Mouse (Mus musculus) liver, embryonic 11.5 days (tissue): ENCODE results near the gene Lap3. TPM values are rescaled to one million over a fixed set of nuclear protein-coding genes. Genes with fewer than 3 reads are reported as not detected.

Experiments used
- ATAC-seq: fragments of 200-750 bp; cut with Nextera tagmentation; replicated peaks from 2 replicates; pipeline ENCODE4 v1.8.0; 2017; ENCODE audit warnings: moderate number of reproducible peaks, mild to moderate bottlenecking, moderate TSS enrichment, moderate library complexity; ENCODE audit not compliant: low FRiP score
- DNase-seq: peaks from one replicate; pipeline ENCODE4 v3.0.0-alpha.2; 2017; ENCODE audit warnings: low spot score
- H3K27ac ChIP-seq: fragments of 300-500 bp; sonication (generic); 2 replicates; pipeline ENCODE4 v1.5.1; 2014; ENCODE audit warnings: mild to moderate bottlenecking, low read depth, low read length, control low read depth
- H3K27me3 ChIP-seq: fragments of 300-500 bp; sonication (generic); replicated peaks from 2 replicates; pipeline ENCODE4 v1.6.1; 2014; ENCODE audit warnings: low read length, mixed read lengths; ENCODE audit not compliant: control insufficient read depth, insufficient read depth
- H3K36me3 ChIP-seq: fragments of 300-500 bp; sonication (generic); 2 replicates; pipeline ENCODE4 v1.6.1; 2014; ENCODE audit warnings: mild to moderate bottlenecking, low read length, moderate library complexity, mixed read lengths; ENCODE audit not compliant: control insufficient read depth, insufficient read depth
- H3K4me1 ChIP-seq: fragments of 300-500 bp; sonication (generic); replicated peaks from 2 replicates; pipeline ENCODE4 v1.6.1; 2014; ENCODE audit warnings: low read length, mixed read lengths; ENCODE audit not compliant: control insufficient read depth, insufficient read depth
- H3K4me2 ChIP-seq: fragments of 300-500 bp; sonication (generic); 2 replicates; pipeline ENCODE4 v1.6.1; 2014; ENCODE audit warnings: mild to moderate bottlenecking, control low read depth, moderate library complexity
- H3K4me3 ChIP-seq: fragments of 300-500 bp; sonication (generic); 2 replicates; pipeline ENCODE4 v1.5.1; 2014; ENCODE audit warnings: low read depth, low read length, control low read depth
- H3K9ac ChIP-seq: fragments of 300-500 bp; sonication (generic); 2 replicates; pipeline ENCODE4 v1.6.1; 2014; ENCODE audit warnings: low read depth, low read length, control low read depth
- H3K9me3 ChIP-seq: fragments of 300-500 bp; sonication (generic); 2 replicates; pipeline ENCODE4 v1.6.1; 2016; ENCODE audit warnings: low read length, inconsistent platforms, mixed read lengths; ENCODE audit not compliant: control insufficient read depth
- WGBS: fragments of 180-500 bp; shearing (Covaris S2); extraction: QIAGEN DNeasy Blood & Tissue Kit; methylation state at CpG from one replicate; pipeline ENCODE4 v1.1.7; 2014; 5-methylcytosine and 5-hydroxymethylcytosine counted together
- polyA plus RNA-seq: library from polyadenylated mRNA; unstranded; fragments of >200 nt; fragmentation: Nextera tagmentation; extraction: Ambion mirVana; gene quantifications from 2 replicates; pipeline ENCODE4 v1.2.1, GENCODE M21; 2014

Lap3 gene
- polyA plus RNA-seq, 1 experiment from 2014 or later = 112 TPM

DNA sequence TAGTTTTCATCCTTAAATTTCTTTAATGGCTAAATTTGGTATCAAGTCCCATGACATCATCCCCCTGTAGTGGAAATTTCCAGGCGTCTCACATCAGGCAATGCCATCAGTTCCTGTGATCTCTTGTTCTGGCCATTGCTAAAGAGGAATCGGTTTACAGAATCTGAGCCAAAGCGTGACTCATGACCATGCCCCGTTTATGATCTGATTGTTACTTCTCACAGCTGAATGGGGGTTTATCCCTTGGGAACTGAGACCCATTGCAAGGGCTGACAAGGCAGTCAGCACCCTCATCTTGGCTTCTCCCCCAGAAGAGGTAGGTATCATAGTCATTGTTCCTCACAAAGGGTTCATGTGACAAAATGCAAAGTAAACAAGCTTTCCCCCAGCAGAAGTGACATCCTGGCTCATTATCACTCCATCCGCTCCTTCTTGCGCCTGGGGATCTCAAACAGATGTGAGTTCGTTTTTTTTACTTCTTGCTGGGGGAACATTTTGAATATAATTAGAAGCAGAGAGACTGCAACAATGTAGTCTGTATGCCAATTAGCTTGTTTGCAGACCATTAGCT lies 20.2 kb upstream of the Lap3 start:
- Histone ChIP-seq H3K27ac (no peak overlapping the region), H3K27me3 (no peaks in the 10 kb centered on the region), H3K4me3 (no peak overlapping the region), H3K36me3 (no peaks in the 10 kb centered on the region), H3K4me1 (no peaks in the 10 kb centered on the region), H3K4me2 (no peak overlapping the region), H3K9ac (no peak overlapping the region), H3K9me3 (no peaks in the 10 kb centered on the region)
- DNase-seq = no peak
- no peak for ATAC-seq
- 38% methylated on average over 7 of the region's 7 CpGs for WGBS

- no peaks in the 10 kb centered on the region for H3K27me3 ChIP-seq
- no peak overlapping the region for H3K9ac ChIP-seq
- no peak overlapping the region for H3K4me2 ChIP-seq
- DNase-seq (no peak), ATAC-seq (no peak)
- H3K27ac ChIP-seq = no peak overlapping the region
- H3K4me3 ChIP-seq = no peak overlapping the region
- no peaks in the 10 kb centered on the region for H3K36me3 ChIP-seq
- no peaks in the 10 kb centered on the region for H3K4me1 ChIP-seq
- 85% methylated on average over 1 of the region's 1 CpGs for WGBS
- no peaks in the 10 kb centered on the region for H3K9me3 ChIP-seq
Observed at GRCm38 (mm10) chr5:45473521-45473920, 19.7 kb upstream of the Lap3 start.

DNA sequence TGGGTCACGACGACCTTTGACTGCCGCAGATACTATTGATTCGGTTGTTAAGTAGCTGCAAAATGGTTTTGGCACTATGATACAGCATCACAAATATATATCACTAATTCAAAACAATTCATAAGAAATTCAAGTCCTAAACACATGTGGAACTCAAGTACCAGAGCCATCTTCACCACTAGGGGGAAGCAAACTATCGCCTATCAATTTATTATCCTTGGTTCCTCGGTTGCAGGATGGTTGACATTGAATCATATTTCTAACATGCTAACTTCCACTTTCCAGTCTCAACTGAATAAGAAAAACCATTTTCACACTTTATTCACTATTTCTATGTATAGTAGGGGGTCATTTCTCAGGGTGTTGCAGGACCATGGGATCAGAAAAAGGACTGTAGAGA lies 19.0 kb upstream of the Lap3 start:
- H3K9ac ChIP-seq = no peak overlapping the region
- H3K4me3 ChIP-seq = no peak overlapping the region
- H3K4me2 ChIP-seq = no peak overlapping the region
- H3K36me3 ChIP-seq = no peaks in the 10 kb centered on the region
- no peaks in the 10 kb centered on the region for H3K4me1 ChIP-seq
- no peak overlapping the region for H3K27ac ChIP-seq
- DNase-seq (no peak), ATAC-seq (no peak)
- no peaks in the 10 kb centered on the region for H3K27me3 ChIP-seq
- no peaks in the 10 kb centered on the region for H3K9me3 ChIP-seq
- WGBS = 30% methylated on average over 6 of the region's 6 CpGs

DNA sequence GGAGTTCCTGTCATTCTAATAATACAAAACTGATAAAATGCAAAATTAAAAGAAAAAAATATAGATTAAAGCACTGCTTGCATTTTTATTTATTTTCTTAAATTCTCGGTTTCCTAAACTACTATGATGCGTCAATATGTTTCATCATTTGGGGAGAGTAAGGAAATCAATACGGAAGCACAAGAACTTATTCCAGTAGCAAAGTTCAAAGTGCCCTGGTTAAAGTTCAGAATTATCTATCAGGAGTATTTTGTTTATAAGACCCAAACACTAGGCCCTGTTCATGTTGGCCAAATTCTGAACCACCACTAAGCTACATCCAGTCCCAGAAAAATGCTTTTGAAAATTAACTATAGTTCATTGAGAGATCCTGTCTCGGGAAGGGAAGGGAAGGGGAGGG lies 18.4 kb upstream of the Lap3 start:
- WGBS = 75% methylated on average over 3 of the region's 4 CpGs
- Histone ChIP-seq H3K27ac (no peak overlapping the region), H3K9ac (no peak overlapping the region), H3K4me1 (no peaks in the 10 kb centered on the region), H3K36me3 (no peaks in the 10 kb centered on the region), H3K4me3 (no peak overlapping the region), H3K27me3 (no peaks in the 10 kb centered on the region), H3K9me3 (no peaks in the 10 kb centered on the region), H3K4me2 (no peak overlapping the region)
- ATAC-seq = no peak
- no peak for DNase-seq

- H3K9me3 ChIP-seq = no peaks in the 10 kb centered on the region
- H3K36me3 ChIP-seq = no peaks in the 10 kb centered on the region
- H3K9ac ChIP-seq = no peak overlapping the region
- H3K4me1 ChIP-seq = no peaks in the 10 kb centered on the region
- 83% methylated on average over 5 of the region's 5 CpGs for WGBS
- H3K4me2 ChIP-seq = no peak overlapping the region
- ATAC-seq (no peak), DNase-seq (no peak)
- H3K27me3 ChIP-seq = no peaks in the 10 kb centered on the region
- no peak overlapping the region for H3K27ac ChIP-seq
- no peak overlapping the region for H3K4me3 ChIP-seq
Observed at GRCm38 (mm10) chr5:45475771-45476170, 17.4 kb upstream of the Lap3 start.

GRCm38 (mm10) chr5:45476288-45476687 lies 16.9 kb upstream of the Lap3 start:
- DNase-seq = no peak
- H3K4me2 ChIP-seq = no peak overlapping the region
- no peaks in the 10 kb centered on the region for H3K9me3 ChIP-seq
- H3K4me3 ChIP-seq = no peak overlapping the region
- WGBS = 76% methylated on average over 6 of the region's 6 CpGs
- no peak overlapping the region for H3K27ac ChIP-seq
- H3K27me3 ChIP-seq = no peaks in the 10 kb centered on the region
- no peak overlapping the region for H3K9ac ChIP-seq
- ATAC-seq = no peak
- H3K4me1 ChIP-seq = no peaks in the 10 kb centered on the region
- no peaks in the 10 kb centered on the region for H3K36me3 ChIP-seq

- ATAC-seq = no peak
- 71% methylated on average over 7 of the region's 7 CpGs for WGBS
Observed at GRCm38 (mm10) chr5:45477601-45478000, 15.6 kb upstream of the Lap3 start.

GRCm38 (mm10) chr5:45480066-45480465 lies 13.1 kb upstream of the Lap3 start:
- 74% methylated on average over 1 of the region's 1 CpGs for WGBS
- H3K27ac ChIP-seq = no peak overlapping the region
- DNase-seq (no peak), ATAC-seq (no peak)
- no peak overlapping the region for H3K4me3 ChIP-seq
- H3K4me2 ChIP-seq = no peak overlapping the region
- no peaks in the 10 kb centered on the region for H3K36me3 ChIP-seq
- no peaks in the 10 kb centered on the region for H3K27me3 ChIP-seq
- no peaks in the 10 kb centered on the region for H3K4me1 ChIP-seq
- H3K9me3 ChIP-seq = no peaks in the 10 kb centered on the region
- no peak overlapping the region for H3K9ac ChIP-seq

More at GRCm38 (mm10) chr5:45477601-45478000, 15.6 kb upstream of the Lap3 start:
- Histone ChIP-seq H3K27me3 (no peaks in the 10 kb centered on the region), H3K9me3 (no peaks in the 10 kb centered on the region), H3K4me1 (no peaks in the 10 kb centered on the region), H3K27ac (no peak overlapping the region), H3K9ac (no peak overlapping the region), H3K4me3 (no peak overlapping the region), H3K36me3 (no peaks in the 10 kb centered on the region), H3K4me2 (no peak overlapping the region)
- no peak for DNase-seq

DNA sequence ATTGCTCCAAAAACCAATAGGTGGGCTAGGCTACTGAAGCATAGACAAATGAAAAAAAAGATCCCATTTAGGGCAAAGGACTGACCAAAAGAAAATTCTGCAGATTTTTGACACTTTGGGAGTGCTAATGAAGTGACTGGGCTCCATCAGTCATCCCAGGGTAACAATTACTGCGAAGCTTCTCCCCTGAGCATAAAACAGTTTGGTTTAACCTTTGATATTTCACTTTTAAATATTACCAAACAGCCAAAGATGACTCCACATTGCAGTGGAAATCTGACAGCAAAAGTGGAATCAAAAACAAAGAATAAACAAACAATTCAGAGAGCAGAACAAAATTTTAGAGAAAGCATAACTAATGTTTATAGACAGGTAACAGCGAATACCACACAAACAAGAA lies 12.0 kb upstream of the Lap3 start:
- WGBS = 80% methylated on average over 2 of the region's 2 CpGs
- Histone ChIP-seq H3K27me3 (no peaks in the 10 kb centered on the region), H3K4me3 (no peak overlapping the region), H3K4me2 (no peak overlapping the region), H3K27ac (no peak overlapping the region), H3K9me3 (no peaks in the 10 kb centered on the region), H3K4me1 (no peaks in the 10 kb centered on the region), H3K9ac (no peak overlapping the region), H3K36me3 (no peaks in the 10 kb centered on the region)
- DNase-seq (no peak), ATAC-seq (no peak)
